Mouse (Mus musculus): ENCODE data around the gene Copb2.

- TF ChIP-seq POLR2A (IDR thresholded peaks at IDR 0.05; ENCODE audit: extremely low read depth, insufficient read depth, low read length): peak; percentile 94
- TF ChIP-seq CTCF (IDR thresholded peaks at IDR 0.05; ENCODE audit: extremely low read depth, insufficient read depth, low read length): no peak
These were observed at the start of gene Copb2 for GRCm38 (mm10) chr9:98563137-98564126.
